ENCODE assay signal across 8 mouse cellular contexts in the genomic region with DNA sequence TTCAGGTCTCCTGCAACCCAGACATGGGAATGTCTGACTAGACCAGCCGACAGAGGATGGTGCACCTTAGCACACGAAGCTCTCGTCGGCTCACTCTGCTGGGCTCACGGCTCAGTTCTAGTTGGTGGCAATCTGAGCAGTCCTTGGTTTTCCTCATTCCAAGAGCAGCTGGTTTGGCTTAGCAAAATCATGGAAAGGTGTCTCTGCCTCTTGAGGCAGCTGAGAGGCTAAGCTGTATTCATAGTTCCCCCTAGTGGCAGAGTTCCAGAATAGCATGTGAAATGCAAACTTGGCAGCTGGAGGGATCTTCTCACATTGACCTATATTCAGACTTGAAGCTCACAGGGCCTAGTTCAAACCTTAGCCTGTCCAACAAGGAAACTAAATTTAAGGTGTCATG. TPM values are rescaled to one million over a fixed set of nuclear protein-coding genes. Genes with fewer than 3 reads are reported as not detected.
DNase-seq lines count a peak whose midpoint lies in the region; ATAC-seq and TF ChIP-seq lines count a peak whose summit lies in the region.

No protein-coding gene starts in this region.

- H3K36me3 ChIP-seq in testis, adult 2 months (ENCODE audit: control insufficient read depth, insufficient read depth, low read length), result peaks cover 2% of the 10 kb centered on the region
- peaks cover 34% of the 10 kb centered on the region for H3K36me3 ChIP-seq in embryonic facial prominence, embryonic 10.5 days (replicated peaks)
- H3K36me3 ChIP-seq in hindbrain, embryonic 15.5 days, result no peaks in the 10 kb centered on the region
- peaks cover 16% of the 10 kb centered on the region for H3K36me3 ChIP-seq in stomach, embryonic 15.5 days

- no peaks in the 10 kb centered on the region for H3K27me3 ChIP-seq in testis, adult 2 months (ENCODE audit: control insufficient read depth, insufficient read depth, low read length)
- H3K27me3 ChIP-seq in embryonic facial prominence, embryonic 10.5 days (replicated peaks; ENCODE audit: low read depth, poor library complexity, severe bottlenecking), result peaks cover 22% of the 10 kb centered on the region
- H3K27me3 ChIP-seq in hindbrain, embryonic 15.5 days, result no peaks in the 10 kb centered on the region
- H3K27me3 ChIP-seq in stomach, embryonic 15.5 days (replicated peaks), result no peaks in the 10 kb centered on the region

- H3K9me3 ChIP-seq in embryonic facial prominence, embryonic 10.5 days, result no peaks in the 10 kb centered on the region
- H3K9me3 ChIP-seq in hindbrain, embryonic 15.5 days, result no peaks in the 10 kb centered on the region
- no peaks in the 10 kb centered on the region for H3K9me3 ChIP-seq in stomach, embryonic 15.5 days

- ATAC-seq in hindbrain, embryonic 15.5 days (ENCODE audit: low FRiP score, low read depth), result peak; percentile 53; the same call in 1 of the 2 replicates
- ATAC-seq in megakaryocyte progenitor cell, adult 5-6 weeks (replicated peaks; ENCODE audit: poor library complexity), result peak; percentile 61
- peak; percentile 21; the same call in 1 of the 2 replicates for ATAC-seq in stomach, embryonic 15.5 days (ENCODE audit: insufficient read depth, low FRiP score, low read depth)

- WGBS in embryonic facial prominence, embryonic 10.5 days, result 21% methylated on average over 5 of the region's 5 CpGs
- 24% methylated on average over 5 of the region's 5 CpGs for WGBS in hindbrain, embryonic 15.5 days
- 23% methylated on average over 5 of the region's 5 CpGs for WGBS in stomach, embryonic 15.5 days

- H3K4me2 ChIP-seq in hindbrain, embryonic 15.5 days, result no peak overlapping the region
- no peak overlapping the region for H3K4me2 ChIP-seq in stomach, embryonic 15.5 days

- no peak overlapping the region for H3K9ac ChIP-seq in hindbrain, embryonic 15.5 days
- H3K9ac ChIP-seq in stomach, embryonic 15.5 days, result no peak overlapping the region

- TF ChIP-seq POLR2A in testis, adult 2 months (IDR thresholded peaks at IDR 0.05; ENCODE audit: control insufficient read depth, low read depth, low read length), result no peak

- no peak overlapping the region for H3K4me3 ChIP-seq in testis, adult 2 months (ENCODE audit: control insufficient read depth, low read depth, low read length)
- no peak overlapping the region for H3K4me3 ChIP-seq in embryonic facial prominence, embryonic 10.5 days
- no peak overlapping the region for H3K4me3 ChIP-seq in hindbrain, embryonic 15.5 days
- H3K4me3 ChIP-seq in stomach, embryonic 15.5 days (replicated peaks), result no peak overlapping the region

- H3K27ac ChIP-seq in testis, adult 2 months (ENCODE audit: control insufficient read depth, insufficient read depth, low read depth, low read length), result no peak overlapping the region
- H3K27ac ChIP-seq in embryonic facial prominence, embryonic 10.5 days (replicated peaks), result no peak overlapping the region
- H3K27ac ChIP-seq in hindbrain, embryonic 15.5 days (replicated peaks), result peak overlapping the region; percentile 23; the same call in 1 of the 2 replicates
- no peak overlapping the region for H3K27ac ChIP-seq in stomach, embryonic 15.5 days

- no peaks in the 10 kb centered on the region for H3K4me1 ChIP-seq in testis, adult 2 months (ENCODE audit: control insufficient read depth, insufficient read depth, low read length)
- peaks cover 35% of the 10 kb centered on the region for H3K4me1 ChIP-seq in embryonic facial prominence, embryonic 10.5 days
- H3K4me1 ChIP-seq in hindbrain, embryonic 15.5 days (replicated peaks), result peaks cover 32% of the 10 kb centered on the region
- peaks cover 18% of the 10 kb centered on the region for H3K4me1 ChIP-seq in stomach, embryonic 15.5 days

- TF ChIP-seq CTCF in testis, adult 2 months (IDR thresholded peaks at IDR 0.05; ENCODE audit: control insufficient read depth, insufficient read depth, insufficient replicate concordance, low read depth, low read length), result peak; percentile 22; the same call in 1 of the 2 replicates

- peak; percentile 54 for DNase-seq in adrenal gland, adult 2 months
- no peak for DNase-seq in adrenal gland, adult 18-20 months (ENCODE audit: low spot score in 2 of 2)
- DNase-seq in testis, postnatal 10 days (ENCODE audit: low spot score), result no peak
- peak; percentile 74 for DNase-seq in embryonic facial prominence, embryonic 10.5 days (ENCODE audit: low spot score)

RNA-seq across cellular contexts. Expression of a gene that starts 8.6 kb away (rescaled TPM):
- total RNA-seq in adrenal gland, adult 2 months (2021), result under 1 TPM; 0.38 to 0.75 TPM
- 1.4 and 1.7 TPM in 2 replicates for polyA plus RNA-seq in adrenal gland, adult 2 months (2012; rRNA removed)
- under 1 TPM; 0.33 to 0.35 TPM for total RNA-seq in adrenal gland, adult 18-20 months (2021)
- 49.1 and 62.1 TPM in 2 replicates for polyA plus RNA-seq in testis, adult 2 months (2012; rRNA removed)
- polyA plus RNA-seq in embryonic facial prominence, embryonic 10.5 days (2016; fragmentation: Nextera tagmentation; extraction: Ambion mirVana), result 3.6 and 4.7 TPM in 2 replicates
- 41.1 and 42.6 TPM in 2 replicates for polyA plus RNA-seq in hindbrain, embryonic 15.5 days (2015; fragmentation: Nextera tagmentation; extraction: Ambion mirVana)
- 0.64 and 0.90 TPM in 2 replicates for total RNA-seq in megakaryocyte progenitor cell, adult 5-6 weeks (2015)
- 0.96 and 3.5 TPM in 2 replicates for total RNA-seq in megakaryocyte progenitor cell, adult 5-6 weeks (2017)
- polyA plus RNA-seq in stomach, embryonic 15.5 days (2015; fragmentation: Nextera tagmentation; extraction: Ambion mirVana), result 9.2 and 10.3 TPM in 2 replicates

RNA-seq across cellular contexts. Expression of a gene that starts 17.4 kb away (rescaled TPM):
- 10 to 100 TPM; 19.7 to 28.0 TPM for total RNA-seq in adrenal gland, adult 2 months (2021)
- polyA plus RNA-seq in adrenal gland, adult 2 months (2012; rRNA removed), result 24.6 and 26.2 TPM in 2 replicates
- 10 to 100 TPM; 21.3 to 22.4 TPM for total RNA-seq in adrenal gland, adult 18-20 months (2021)
- polyA plus RNA-seq in testis, adult 2 months (2012; rRNA removed), result 12.2 and 13.1 TPM in 2 replicates
- polyA plus RNA-seq in embryonic facial prominence, embryonic 10.5 days (2016; fragmentation: Nextera tagmentation; extraction: Ambion mirVana), result 219 and 227 TPM in 2 replicates
- polyA plus RNA-seq in hindbrain, embryonic 15.5 days (2015; fragmentation: Nextera tagmentation; extraction: Ambion mirVana), result 105 and 108 TPM in 2 replicates
- 67.3 and 73.9 TPM in 2 replicates for total RNA-seq in megakaryocyte progenitor cell, adult 5-6 weeks (2015)
- 82.0 and 103 TPM in 2 replicates for total RNA-seq in megakaryocyte progenitor cell, adult 5-6 weeks (2017)
- 148 and 150 TPM in 2 replicates for polyA plus RNA-seq in stomach, embryonic 15.5 days (2015; fragmentation: Nextera tagmentation; extraction: Ambion mirVana)

RNA-seq across cellular contexts. Expression of a gene that starts 22.0 kb away (rescaled TPM):
- total RNA-seq in adrenal gland, adult 2 months (2021), result 100 to 1,000 TPM; 146 to 151 TPM
- 49.7 and 54.1 TPM in 2 replicates for polyA plus RNA-seq in adrenal gland, adult 2 months (2012; rRNA removed)
- total RNA-seq in adrenal gland, adult 18-20 months (2021), result 100 to 1,000 TPM; 111 to 147 TPM
- 42.0 and 42.5 TPM in 2 replicates for polyA plus RNA-seq in testis, adult 2 months (2012; rRNA removed)
- polyA plus RNA-seq in embryonic facial prominence, embryonic 10.5 days (2016; fragmentation: Nextera tagmentation; extraction: Ambion mirVana), result 47.8 and 49.5 TPM in 2 replicates
- 112 and 121 TPM in 2 replicates for polyA plus RNA-seq in hindbrain, embryonic 15.5 days (2015; fragmentation: Nextera tagmentation; extraction: Ambion mirVana)
- total RNA-seq in megakaryocyte progenitor cell, adult 5-6 weeks (2015), result 85.3 and 97.7 TPM in 2 replicates
- 84.9 and 99.2 TPM in 2 replicates for total RNA-seq in megakaryocyte progenitor cell, adult 5-6 weeks (2017)
- polyA plus RNA-seq in stomach, embryonic 15.5 days (2015; fragmentation: Nextera tagmentation; extraction: Ambion mirVana), result 81.6 and 87.1 TPM in 2 replicates

Comparison
In these comparisons a context has a peak if more than half of its experiments do, and no peak if none do; other contexts are left out.
1. DNase-seq: peak in adrenal gland, adult 2 months (single experiment) and embryonic facial prominence, embryonic 10.5 days (single experiment); none in adrenal gland, adult 18-20 months (0 of 2) and testis, postnatal 10 days (single experiment).
2. Peak in every context shown above with its lines, with median percentiles within 50 percentile points of each other: ATAC-seq.